Mouse (Mus musculus): ENCODE results near the gene Hcrtr1. TPM values are rescaled to one million over a fixed set of nuclear protein-coding genes. Genes with fewer than 3 reads are reported as not detected.
A peak's percentile ranks its signal among the peaks of the same experiment; 100 is the strongest.

The Hcrtr1 gene
- polyA plus RNA-seq, 1 experiment from 2014 or later = 0.94 TPM

GRCm38 (mm10) chr4:130084331-130084945 lies 54.7 kb downstream of the Hcrtr1 start:
- Histone ChIP-seq H3K4me1 (replicated peaks) (peaks cover 27% of the 10 kb centered on the region), H3K9me3 (no peaks in the 10 kb centered on the region), H3K27ac (no peak overlapping the region), H3K4me3 (replicated peaks) (no peak overlapping the region), H3K27me3 (peaks cover 17% of the 10 kb centered on the region), H3K9ac (replicated peaks) (no peak overlapping the region), H3K36me3 (no peaks in the 10 kb centered on the region), H3K4me2 (replicated peaks) (no peak overlapping the region)
- 35% methylated on average over 7 of the region's 7 CpGs for WGBS
- no peak for ATAC-seq

- Histone ChIP-seq H3K4me1 (replicated peaks) (peaks cover 34% of the 10 kb centered on the region), H3K9ac (replicated peaks) (0 out of 2 replicates have a peak overlapping the region, but pooled peaks have one; percentile 8), H3K27me3 (peaks cover 12% of the 10 kb centered on the region), H3K4me3 (replicated peaks) (no peak overlapping the region), H3K4me2 (replicated peaks) (no peak overlapping the region), H3K27ac (no peak overlapping the region), H3K36me3 (no peaks in the 10 kb centered on the region), H3K9me3 (no peaks in the 10 kb centered on the region)
- 51% methylated on average over 9 of the region's 9 CpGs for WGBS
- no peak for ATAC-seq
Observed at GRCm38 (mm10) chr4:130082211-130082610, 56.9 kb downstream of the Hcrtr1 start.

GRCm38 (mm10) chr4:130081345-130082190 lies 57.6 kb downstream of the Hcrtr1 start:
- Histone ChIP-seq H3K36me3 (no peaks in the 10 kb centered on the region), H3K9me3 (no peaks in the 10 kb centered on the region), H3K4me3 (replicated peaks) (no peak overlapping the region), H3K4me1 (replicated peaks) (peaks cover 36% of the 10 kb centered on the region), H3K27ac (no peak overlapping the region), H3K4me2 (replicated peaks) (no peak overlapping the region), H3K9ac (replicated peaks) (no peak overlapping the region), H3K27me3 (peaks cover 17% of the 10 kb centered on the region)
- WGBS = 78% methylated on average over 19 of the region's 19 CpGs
- peak; percentile 32 for ATAC-seq

Other genes with a start within 250 kb of the Hcrtr1 start
- gene Spocd1, start 210.1 kb downstream of the Hcrtr1 start, polyA plus RNA-seq (2015; fragmentation: Nextera tagmentation; extraction: Ambion mirVana) = not detected in 2 replicates
- gene Adgrb2, start 154.5 kb downstream of the Hcrtr1 start, polyA plus RNA-seq (2015; fragmentation: Nextera tagmentation; extraction: Ambion mirVana) = 7.0 and 11.0 TPM in 2 replicates
- 2.9 and 3.4 TPM in 2 replicates for gene Col16a1, start 91.5 kb downstream of the Hcrtr1 start, polyA plus RNA-seq (2015; fragmentation: Nextera tagmentation; extraction: Ambion mirVana)
- gene Pef1, start 36.8 kb downstream of the Hcrtr1 start, polyA plus RNA-seq (2015; fragmentation: Nextera tagmentation; extraction: Ambion mirVana) = 65.3 and 72.0 TPM in 2 replicates
- 2.4 and 2.5 TPM in 2 replicates for gene Tinagl1, start 35.8 kb upstream of the Hcrtr1 start, polyA plus RNA-seq (2015; fragmentation: Nextera tagmentation; extraction: Ambion mirVana)
- 0.24 TPM in 1 of 2 replicates, not detected in the other for gene Gm853, start 83.0 kb upstream of the Hcrtr1 start, polyA plus RNA-seq (2015; fragmentation: Nextera tagmentation; extraction: Ambion mirVana)
- 67.2 and 70.8 TPM in 2 replicates for gene Serinc2, start 139.8 kb upstream of the Hcrtr1 start, polyA plus RNA-seq (2015; fragmentation: Nextera tagmentation; extraction: Ambion mirVana)
- 103 and 116 TPM in 2 replicates for gene Fabp3, start 169.2 kb upstream of the Hcrtr1 start, polyA plus RNA-seq (2015; fragmentation: Nextera tagmentation; extraction: Ambion mirVana)
- gene Gm10570, start 169.3 kb upstream of the Hcrtr1 start, polyA plus RNA-seq (2015; fragmentation: Nextera tagmentation; extraction: Ambion mirVana) = 0.58 and 0.59 TPM in 2 replicates
- 84.6 and 87.4 TPM in 2 replicates for gene Zcchc17, start 220.6 kb upstream of the Hcrtr1 start, polyA plus RNA-seq (2015; fragmentation: Nextera tagmentation; extraction: Ambion mirVana)
- 138 and 145 TPM in 2 replicates for gene Snrnp40, start 220.8 kb upstream of the Hcrtr1 start, polyA plus RNA-seq (2015; fragmentation: Nextera tagmentation; extraction: Ambion mirVana)